Mouse (Mus musculus): ENCODE results near the gene Igf2bp2.

Igf2bp2 gene

DNA sequence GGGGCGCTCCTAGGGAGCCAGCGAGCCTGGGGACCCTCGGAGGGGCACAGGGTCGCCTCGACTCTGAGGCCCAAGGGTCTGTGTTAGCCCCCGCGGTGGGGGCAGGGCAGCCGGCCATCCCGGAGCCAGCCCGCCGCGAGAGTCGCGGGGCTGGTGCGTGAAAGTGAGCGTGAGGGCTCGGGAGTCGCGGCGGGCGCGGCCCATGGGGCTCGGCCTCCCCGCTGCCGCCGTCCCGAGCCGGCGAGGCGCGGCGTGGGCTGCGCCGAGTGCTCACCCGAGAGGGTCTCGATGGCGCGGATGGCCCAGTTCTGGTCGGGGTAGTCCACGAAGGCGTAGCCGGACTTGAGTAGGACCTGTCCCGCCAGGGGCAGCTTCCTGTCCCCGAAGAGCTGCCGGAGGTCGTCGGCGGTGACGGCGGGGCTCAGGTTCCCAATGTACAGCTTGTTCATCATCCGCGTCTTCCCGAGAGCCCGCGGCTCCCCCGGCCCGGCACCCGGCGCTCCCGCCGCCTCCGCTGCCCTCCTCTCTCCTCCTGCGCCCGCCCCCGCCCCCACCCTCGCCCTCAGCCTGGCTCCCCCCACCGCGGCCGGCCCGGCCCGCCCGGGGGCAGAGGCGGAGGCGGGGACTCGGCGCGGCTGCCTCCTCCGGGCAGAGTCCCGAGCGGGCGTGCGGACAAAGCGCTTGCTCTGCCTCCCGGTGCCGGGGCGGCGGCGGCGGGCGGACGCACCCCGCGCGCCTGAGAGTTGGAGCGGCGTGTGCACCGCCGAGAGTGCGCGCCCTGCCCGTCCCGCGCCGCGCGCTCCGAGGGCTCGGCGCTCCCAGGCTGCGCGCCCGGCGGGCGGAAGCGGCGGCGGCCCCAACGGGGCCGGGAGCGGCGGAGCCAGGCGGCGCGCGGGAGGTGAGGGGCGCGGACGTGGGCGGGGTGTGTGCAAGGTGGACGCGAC lies at the start of gene Igf2bp2:
TSS of gene Igf2bp2 (minus strand) at position 788 of the 944 bp plus-strand sequence.
- peak; percentile 53 for DNase-seq (ENCODE audit: low spot score)

- no peak for DNase-seq (ENCODE audit: low spot score)
Observed at GRCm38 (mm10) chr16:22203501-22203900, 40.4 kb upstream of the Igf2bp2 start.

- DNase-seq (ENCODE audit: low spot score): no peak
Observed at GRCm38 (mm10) chr16:22201858-22202257, 38.8 kb upstream of the Igf2bp2 start.

GRCm38 (mm10) chr16:22200476-22200875 lies 37.4 kb upstream of the Igf2bp2 start:
- no peak for DNase-seq (ENCODE audit: low spot score)

DNA sequence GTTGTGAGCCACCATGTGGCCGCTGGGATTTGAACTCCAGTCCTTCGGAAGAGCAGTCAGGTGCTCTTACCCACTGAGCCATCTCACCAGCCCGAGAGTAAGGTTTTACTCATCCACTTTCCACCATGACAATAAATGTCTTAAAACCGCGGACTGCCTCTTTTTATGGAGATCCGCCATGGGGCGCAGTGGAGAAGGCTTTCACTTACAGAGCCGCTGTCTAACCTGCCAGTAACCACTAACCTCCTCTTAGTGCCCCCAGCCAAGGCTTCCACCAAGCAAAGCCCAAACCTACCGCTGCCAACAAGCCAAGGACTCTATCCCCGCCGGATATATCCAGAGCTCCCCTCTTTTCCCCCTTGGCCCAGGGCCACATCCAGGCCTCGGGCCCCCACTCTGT lies 24.3 kb upstream of the Igf2bp2 start:
- DNase-seq (ENCODE audit: low spot score): no peak

- no peak for DNase-seq (ENCODE audit: low spot score)
Observed at GRCm38 (mm10) chr16:22185411-22185810, 22.3 kb upstream of the Igf2bp2 start.

DNA sequence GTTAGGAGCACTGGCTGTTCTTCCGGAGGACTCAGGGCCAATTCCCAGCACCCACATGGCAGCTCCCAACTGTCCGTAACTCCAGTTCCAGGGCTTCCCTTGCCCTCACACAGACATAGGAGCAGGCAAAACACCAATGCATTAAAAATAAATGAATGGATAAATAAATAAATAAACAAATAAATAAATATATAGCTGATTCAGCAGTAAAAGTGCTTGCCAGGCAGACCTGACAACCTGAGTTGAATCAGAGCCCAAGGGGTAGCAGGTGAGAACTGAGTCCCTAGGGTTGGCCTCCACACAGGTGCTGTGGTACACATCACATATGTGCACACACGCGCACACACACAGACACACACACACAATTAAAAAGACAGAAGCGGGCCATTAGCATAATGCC lies 21.0 kb upstream of the Igf2bp2 start:
- no peak for DNase-seq (ENCODE audit: low spot score)

DNA sequence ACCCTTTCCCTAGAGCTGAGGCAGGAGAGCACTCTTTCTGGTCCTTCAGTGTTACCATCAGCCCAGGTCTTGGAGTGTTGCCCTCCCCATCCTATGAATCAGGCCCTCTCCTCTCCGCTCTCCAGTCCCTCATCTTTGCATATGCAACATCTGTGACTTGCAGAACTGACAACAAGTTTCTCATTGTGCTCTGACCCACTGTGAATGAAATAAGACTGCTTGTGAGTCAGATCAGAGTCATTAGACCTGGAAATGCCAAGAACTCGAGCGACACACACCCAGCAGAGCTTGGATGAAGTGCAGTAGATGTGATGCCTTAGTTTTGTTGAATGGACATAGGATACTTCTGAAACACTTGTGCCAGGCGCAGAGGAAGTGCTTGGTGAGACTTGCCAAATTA lies 19.2 kb upstream of the Igf2bp2 start:
- no peak for DNase-seq (ENCODE audit: low spot score)

DNA sequence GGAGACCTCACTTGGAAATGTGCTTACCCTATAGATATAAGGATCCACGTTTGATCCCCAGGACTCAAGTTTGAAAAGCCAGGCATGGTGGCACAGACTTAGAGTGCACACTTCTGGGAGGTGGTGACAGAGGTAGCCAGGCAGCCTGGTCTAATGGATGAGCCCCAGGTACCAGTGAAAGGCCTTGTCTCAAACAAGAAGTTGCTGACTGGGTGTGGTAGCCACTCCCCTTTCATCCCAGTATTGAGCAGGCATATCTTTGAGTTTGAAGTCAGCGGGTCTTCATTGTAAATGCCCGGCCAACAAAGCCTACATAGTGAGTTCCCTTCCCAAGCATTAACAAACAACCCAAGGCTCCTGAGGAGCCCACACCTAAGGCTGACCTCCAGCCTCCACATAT lies 15.7 kb upstream of the Igf2bp2 start:
- DNase-seq (ENCODE audit: low spot score): no peak

DNA sequence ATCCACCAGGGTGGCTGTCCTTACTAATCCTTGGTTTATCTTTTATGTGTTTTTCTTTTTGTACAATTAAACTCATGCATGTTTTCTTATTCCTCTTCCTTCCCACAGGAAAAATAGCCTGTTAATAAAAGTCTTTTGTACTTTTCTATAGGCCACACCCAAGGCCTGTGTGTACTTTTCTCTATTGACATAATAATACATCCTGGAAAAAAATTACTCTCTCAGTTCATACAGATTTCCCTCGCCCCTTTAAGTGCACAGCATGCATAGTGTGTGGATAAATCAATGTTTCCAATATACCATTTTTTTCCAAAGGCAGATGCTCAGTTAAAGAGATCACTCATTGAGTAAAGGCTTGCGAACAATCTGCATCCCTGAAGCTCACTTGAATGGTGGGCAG lies 14.9 kb upstream of the Igf2bp2 start:
- no peak for DNase-seq (ENCODE audit: low spot score)

GRCm38 (mm10) chr16:22168731-22169130 lies 5.6 kb upstream of the Igf2bp2 start:
- no peak for DNase-seq (ENCODE audit: low spot score)

DNA sequence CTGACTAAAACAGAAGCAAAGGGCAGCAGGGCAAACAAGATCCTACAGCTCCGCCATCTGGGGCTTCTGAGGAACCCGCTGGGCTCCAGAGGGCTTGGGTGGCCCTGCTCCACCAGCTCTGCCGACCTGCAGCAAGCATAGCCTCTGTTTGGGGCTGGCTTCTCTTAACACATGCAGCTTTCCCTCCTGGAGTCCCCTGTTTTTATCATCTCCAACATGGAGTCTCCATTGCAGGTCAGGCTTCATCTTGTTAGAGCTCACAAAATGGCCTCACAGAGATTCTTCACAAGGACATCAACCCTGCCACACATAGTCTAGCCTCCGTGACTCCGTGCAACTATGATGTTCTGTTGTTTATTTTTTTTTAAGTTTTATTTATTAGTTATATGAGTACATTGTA lies 2.5 kb upstream of the Igf2bp2 start:
- no peak for DNase-seq (ENCODE audit: low spot score)

GRCm38 (mm10) chr16:22164446-22164845 lies 1.3 kb upstream of the Igf2bp2 start:
- no peak for DNase-seq (ENCODE audit: low spot score)

DNA sequence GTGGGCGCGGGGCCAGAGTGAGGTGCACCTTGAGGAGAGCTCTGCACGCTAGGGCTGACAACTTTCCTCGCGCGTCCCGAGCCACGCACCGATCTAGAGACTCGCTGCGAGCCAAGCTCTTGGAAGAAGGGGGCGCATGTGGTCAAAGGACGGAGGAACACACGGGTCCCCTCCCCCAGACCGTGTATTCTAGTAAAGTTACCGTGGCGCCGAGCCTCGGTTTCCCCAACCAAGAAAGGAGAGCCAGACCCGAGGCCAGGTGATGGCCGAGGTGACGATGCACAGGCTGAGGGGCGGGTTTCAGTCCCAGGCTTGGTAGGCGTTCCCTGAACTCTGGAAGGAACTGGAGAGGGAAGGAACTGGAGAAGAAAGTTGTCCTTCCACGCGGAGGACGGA lies 355 bp upstream of the Igf2bp2 start:
- peak; percentile 33 for DNase-seq (ENCODE audit: low spot score)

DNA sequence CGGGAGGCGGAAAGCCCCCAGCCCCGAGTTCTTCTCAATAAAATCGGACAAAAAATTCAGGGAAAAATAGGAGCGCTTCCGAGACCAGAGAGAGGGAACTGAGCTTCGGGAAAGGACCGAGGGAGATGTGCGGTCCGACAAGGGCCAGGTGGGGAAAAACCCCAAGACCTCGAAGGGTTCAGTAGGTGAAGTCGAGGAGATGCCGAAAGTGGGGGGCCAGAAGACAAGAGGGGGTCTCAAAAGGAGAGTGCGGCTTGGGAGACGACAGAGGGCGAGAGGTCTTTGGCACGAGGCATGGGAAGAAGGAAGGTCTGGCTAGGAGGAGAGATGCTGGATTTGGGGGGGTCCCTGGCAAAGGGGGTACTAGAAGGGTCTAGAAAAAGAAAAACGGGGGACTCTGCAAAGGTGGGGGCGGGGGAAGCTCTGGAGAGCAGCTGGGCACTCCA lies 1.0 kb downstream of the Igf2bp2 start:
- peak; percentile 18 for DNase-seq (ENCODE audit: low spot score)

DNA sequence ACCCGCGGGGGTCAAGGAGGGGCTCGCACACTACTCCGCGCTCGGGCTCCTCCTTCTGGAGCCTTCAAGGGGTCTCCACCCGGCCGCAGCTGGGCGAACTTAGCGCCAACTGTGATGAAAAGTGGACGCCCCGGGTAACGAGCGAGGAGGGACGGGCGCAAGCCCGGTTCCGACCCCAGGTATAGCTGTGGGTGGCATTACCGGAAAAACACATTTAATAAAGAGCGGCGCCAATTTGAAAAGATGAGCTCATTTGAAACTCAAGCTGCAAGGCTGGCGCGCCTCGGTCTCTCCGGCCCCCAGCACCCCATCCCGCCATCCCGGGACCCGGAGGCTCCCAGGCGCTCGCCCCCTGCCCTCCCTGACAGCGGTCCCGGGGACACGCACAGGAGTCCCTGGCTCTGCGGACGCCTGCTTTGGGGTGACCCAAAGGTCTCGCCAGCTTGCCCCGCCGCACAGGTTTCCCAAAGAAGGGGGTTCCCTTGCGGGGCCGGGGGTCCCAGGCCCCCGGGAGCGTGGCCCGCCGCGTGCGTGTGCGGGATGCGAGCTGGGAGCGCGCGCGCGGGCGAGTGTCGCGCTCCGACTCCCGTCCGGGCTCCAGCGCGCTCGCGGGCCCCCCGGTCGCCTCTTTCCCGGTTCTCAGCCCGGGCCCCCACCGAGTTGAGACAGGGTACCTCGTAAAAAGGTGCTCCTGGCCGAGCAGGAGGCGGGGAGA lies 1.6 kb downstream of the Igf2bp2 start:
- peak; percentile 15 for DNase-seq (ENCODE audit: low spot score)

- DNase-seq (ENCODE audit: low spot score): no peak
Observed at GRCm38 (mm10) chr16:22160386-22161145, 2.5 kb downstream of the Igf2bp2 start.

- no peak for DNase-seq (ENCODE audit: low spot score)
Observed at GRCm38 (mm10) chr16:22152941-22153444, 10.1 kb downstream of the Igf2bp2 start.

DNA sequence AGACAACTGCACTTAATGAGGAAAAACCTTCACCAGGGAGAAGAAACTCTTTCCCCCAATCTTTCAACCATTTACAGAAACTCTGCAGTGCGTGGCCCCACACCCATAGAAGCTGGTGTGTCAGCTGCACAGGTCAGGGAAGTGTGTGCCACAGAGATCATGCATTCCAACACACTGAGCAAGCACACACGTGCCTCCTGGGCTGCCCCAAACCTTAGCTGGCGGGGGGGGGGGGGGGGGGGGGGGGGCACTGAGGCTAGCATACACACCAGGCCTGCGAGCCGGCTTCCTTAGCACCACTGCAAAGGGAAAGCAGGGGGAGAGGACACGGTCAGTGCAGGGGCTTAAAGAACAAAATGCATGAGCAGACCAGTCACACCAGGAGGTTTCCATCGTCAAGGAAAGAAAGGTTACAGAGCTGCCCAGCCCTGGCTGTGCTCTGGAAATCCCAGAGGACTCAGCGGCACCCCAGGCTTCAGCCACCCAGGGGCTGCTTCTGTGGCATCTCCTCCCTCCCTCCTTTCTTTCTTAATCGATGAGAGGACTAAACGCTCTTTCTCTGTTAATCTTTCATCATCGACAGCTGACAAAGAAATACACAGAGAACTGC lies 11.3 kb downstream of the Igf2bp2 start:
- DNase-seq (ENCODE audit: low spot score): no peak

GRCm38 (mm10) chr16:22150421-22150820 lies 12.7 kb downstream of the Igf2bp2 start:
- DNase-seq (ENCODE audit: low spot score): no peak

- no peak for DNase-seq (ENCODE audit: low spot score)
Observed at GRCm38 (mm10) chr16:22149659-22150345, 13.3 kb downstream of the Igf2bp2 start.

All from ovary, postnatal 14 days (tissue).